Comparison of ENCODE assay signal across 14 mouse cellular contexts in the genomic region with DNA sequence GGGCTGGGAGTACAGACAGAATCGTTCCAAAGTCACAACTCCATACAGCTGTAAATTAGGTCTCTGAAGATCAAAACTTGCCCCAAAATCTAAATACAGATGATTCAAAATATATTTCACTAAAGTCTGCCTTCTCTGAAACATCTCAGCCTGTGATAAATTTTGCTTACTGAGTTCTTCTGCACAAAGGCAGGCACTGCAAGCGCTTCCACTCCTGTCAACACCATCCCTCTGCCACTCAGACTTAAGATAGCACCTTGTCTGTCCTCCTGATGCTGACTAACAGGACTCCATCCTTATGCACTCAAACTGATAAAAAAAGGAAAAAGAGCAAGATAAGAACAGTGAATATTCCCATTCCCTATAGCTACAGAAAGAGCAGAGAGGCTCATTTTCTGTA.
"Had no signal": no experiment of that assay in that cellular context is flagged by ENCODE, and none has a peak within 500 bp of the region (broad histone marks: within the 10 kb centered on the region; RNA-seq: fewer than 3 reads in every experiment).

No protein-coding gene starts in this region.

- H3K9ac ChIP-seq: limb, embryonic 15.5 days; midbrain, embryonic 12.5 days; neural tube, embryonic 13.5 days; stomach, embryonic 15.5 days had no signal

- H3K9me3 ChIP-seq: limb, embryonic 15.5 days; midbrain, embryonic 12.5 days; neural tube, embryonic 13.5 days; stomach, embryonic 15.5 days had no signal

- ATAC-seq: intestine, postnatal 0 days; lung, postnatal 0 days; midbrain, embryonic 16.5 days had no signal

- H3K4me3 ChIP-seq: limb, embryonic 15.5 days; midbrain, embryonic 12.5 days; neural tube, embryonic 13.5 days; stomach, embryonic 15.5 days had no signal

- H3K27ac ChIP-seq: limb, embryonic 15.5 days; midbrain, embryonic 12.5 days; neural tube, embryonic 13.5 days; stomach, embryonic 15.5 days had no signal

- DNase-seq: kidney, adult 8-10 months; kidney, postnatal 25 days; layer of hippocampus, postnatal 36 days; lung, adult 2 months; lung, postnatal 36 days; retina, postnatal 1 day; thymus, postnatal 4 days had no signal

- H3K4me2 ChIP-seq: limb, embryonic 15.5 days; midbrain, embryonic 12.5 days; neural tube, embryonic 13.5 days; stomach, embryonic 15.5 days had no signal

- H3K27me3 ChIP-seq: limb, embryonic 15.5 days; midbrain, embryonic 12.5 days; neural tube, embryonic 13.5 days; stomach, embryonic 15.5 days had no signal
